Mouse (Mus musculus) CD4-positive, CD25-positive, alpha-beta regulatory T cell, adult 4 months (primary cell): ENCODE data around the gene Tmem266. TPM values are rescaled to one million over a fixed set of nuclear protein-coding genes. Genes with fewer than 3 reads are reported as not detected.

Experiments
- ATAC-seq: one replicate; pipeline ENCODE4 v1.8.0; 2017
- polyA plus RNA-seq, 2 experiments: library from polyadenylated mRNA; unstranded; fragments of 100-300 nt; shearing (Covaris generic); gene quantifications; one replicate each; pipeline ENCODE4 v1.2.1; 2017

Tmem266 gene
- polyA plus RNA-seq, 2 experiments from 2014 or later, result not detected

DNA sequence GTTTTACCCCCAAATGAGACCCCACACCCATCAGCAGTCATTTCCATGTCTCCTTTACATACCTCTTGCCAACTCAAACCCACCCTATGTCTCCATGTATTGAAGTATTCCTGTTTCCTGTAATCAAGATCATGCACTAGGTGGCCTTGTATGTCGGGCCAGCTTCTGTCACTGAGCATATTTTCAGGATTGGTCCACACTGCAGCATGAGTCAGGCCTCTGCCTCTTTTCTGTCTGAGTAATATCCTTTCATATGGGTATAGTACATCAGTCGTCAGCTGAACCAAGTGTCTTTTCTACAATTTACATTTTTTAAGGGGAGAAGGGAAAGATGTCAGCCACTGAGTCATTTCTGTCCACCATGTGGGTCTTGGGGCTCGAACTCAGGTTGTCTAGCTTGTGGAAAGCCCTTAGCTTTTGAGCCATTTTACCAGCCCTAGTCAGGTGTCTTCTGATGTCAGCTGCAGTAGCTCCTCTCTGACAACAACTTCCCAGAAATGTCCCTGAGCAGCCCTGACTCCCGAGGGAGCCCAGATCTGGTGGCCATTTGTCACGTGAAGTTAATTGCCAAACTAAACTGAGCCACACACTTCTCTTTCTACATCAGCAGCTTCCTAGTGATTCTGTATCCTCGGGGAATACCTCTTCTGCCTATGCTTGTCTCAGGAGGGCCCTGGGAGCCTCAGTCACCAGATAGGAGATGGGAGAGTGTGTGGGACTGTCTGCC, 78.4 kb downstream of the Tmem266 start:
- no peak for ATAC-seq

DNA sequence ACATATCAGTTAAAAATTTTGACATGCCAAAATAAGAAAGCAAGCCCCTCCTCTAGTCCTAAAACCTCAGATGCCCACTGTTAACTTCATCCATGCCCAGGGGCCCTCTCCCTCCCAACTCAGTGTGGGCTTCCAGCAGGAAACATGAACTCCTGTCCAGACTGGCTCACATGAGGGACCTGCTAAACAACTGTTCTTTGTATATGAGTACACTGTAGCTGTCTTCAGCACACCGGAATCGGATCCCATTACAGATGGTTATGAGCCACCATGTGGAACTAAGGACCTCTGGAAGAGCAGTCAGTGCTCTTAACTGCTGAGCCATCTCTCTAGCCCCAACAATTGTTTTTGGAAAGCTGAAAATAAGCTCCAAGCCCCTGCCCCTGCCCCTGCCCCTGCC, 80.1 kb downstream of the Tmem266 start:
- ATAC-seq, result no peak

DNA sequence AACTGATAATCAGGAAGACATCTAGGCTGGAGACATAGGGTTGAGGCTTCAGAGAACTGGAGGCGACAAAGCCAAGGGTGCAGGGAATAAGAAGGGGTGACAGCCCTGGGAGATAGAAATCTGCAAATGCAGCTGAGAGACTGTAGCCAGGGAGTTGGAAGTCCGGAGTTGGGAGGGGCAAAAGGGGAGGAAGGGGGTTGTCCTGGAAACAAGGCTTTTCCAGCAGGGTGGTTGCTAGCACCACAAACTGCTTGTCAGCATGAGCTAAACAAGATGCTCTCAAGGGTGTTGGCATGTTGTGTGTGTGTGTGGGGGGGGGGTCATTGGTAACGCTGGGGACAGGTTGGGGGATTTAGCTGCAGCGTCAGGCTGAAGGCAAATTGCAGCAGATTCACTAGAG, 82.1 kb downstream of the Tmem266 start:
- no peak for ATAC-seq

DNA sequence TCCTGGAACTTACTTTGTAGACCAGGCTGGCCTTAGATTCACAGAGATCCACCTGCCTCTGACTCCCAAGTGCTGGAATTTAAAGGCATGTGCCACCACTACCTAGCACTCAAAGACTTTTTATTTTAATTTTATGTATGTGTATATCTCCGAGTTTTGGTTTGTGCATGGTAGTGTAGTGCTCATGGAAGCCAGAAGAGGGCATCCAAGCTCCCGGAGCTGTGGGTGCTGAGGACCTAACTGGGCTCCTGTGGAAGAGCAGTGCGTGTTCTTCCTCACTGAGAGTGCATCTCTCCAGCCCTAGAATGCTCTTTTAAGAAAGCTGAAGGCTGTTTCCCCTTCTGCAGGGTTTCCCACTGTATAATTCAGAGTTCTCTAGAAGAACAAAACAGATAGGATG, 83.1 kb downstream of the Tmem266 start:
- ATAC-seq, result no peak

DNA sequence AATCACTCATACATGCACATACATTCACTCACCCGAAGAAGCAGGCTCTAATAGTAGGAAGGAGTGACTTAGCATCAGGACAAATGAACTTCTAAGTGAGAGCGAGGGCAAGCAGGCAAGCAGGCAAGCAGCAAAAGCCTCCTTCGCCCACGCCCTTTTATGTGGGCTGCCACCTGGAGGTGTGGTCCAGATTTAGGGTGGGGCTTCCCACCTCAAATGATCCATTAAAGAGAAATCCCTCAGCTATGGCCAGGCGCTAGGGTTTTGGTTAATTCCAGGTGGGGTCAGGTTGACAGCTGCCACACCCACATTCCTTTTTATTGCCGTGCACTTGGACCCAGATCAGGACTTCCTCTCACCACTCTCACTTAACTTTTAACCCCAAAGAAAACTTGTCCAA, 83.7 kb downstream of the Tmem266 start:
- no peak for ATAC-seq

DNA sequence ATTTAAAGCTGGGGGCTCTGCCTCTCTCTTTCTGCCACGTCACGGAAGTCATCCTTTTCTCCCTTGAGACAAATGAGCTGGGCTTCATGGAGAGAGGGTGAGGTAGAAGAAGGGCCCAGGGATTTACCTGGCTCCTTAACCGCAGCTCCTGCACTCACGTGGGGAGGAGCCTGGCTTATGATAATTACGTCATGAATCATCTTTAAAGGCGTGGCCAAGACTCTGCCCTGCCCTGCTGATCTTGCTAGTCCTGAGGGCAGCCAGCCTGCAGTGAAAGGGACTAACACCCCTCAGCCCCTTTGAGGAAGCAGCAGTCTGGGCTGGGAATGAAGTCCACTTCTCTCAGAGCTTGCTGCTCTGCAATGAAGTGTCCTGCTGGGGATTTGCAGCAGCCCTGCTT, 84.4 kb downstream of the Tmem266 start:
- ATAC-seq, result no peak

DNA sequence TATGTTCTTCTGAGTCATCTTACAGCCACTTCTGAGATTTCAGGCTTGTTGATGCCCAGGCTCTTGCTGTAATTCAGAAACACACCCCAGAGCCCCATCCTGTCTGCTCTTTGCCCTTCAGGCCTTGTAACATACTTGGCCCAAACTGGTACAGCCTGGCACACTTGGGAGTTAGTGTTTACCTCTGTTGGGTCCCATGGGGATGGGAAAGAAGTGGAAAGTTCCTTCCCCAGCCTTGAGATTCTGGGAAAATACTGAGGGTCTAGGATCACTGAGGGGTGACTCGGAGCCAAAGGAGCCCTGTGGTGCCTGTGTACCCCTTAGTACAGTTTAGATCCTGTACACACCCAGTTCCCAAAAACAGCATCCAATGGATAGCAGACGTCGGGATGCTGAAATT, 95.1 kb downstream of the Tmem266 start:
- no peak for ATAC-seq

DNA sequence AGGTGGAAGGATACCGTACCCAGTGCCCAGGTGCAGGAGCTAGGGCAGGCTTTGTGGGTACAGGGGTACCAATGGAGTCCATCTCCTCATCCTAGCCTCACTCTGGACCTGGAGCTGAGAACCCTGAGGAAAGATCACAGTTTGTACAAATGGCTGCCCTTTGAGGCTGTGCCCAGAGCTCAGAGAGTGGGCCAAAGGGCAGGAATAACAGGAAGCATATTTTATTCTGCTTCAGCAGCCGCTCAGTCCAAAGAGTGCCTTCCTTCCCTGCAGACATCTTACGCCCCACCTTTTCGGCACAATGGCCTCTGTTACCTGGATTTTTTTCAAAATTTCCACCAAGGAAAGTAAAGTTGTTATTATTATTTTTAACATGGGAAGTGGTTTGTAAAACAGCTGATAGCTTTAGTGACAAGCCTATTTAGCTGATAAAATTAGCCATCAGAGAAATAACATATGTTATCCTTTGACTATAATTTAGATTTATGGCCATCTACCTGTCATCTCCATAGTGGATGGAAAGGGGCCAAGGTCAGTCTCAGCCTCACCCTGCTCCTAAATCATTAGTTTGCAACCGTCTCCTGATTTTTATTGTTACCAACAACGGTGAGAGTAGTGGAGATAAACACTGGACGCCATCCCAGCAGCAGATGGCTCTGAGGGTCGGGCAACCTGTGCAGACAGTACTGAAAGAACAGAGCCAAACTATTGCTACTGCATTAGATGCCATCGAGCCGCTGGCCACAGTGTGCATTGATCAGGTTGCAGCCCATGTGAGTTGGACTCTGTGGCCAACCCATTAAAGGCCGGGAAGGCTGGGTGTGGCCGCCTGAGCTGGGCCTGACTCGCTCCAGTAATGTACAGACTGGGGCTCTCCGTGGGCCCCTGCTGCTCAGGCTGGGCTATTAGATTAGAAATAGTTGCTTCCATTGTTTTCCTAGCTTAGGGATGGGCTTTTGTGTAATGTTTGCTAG, 97.0 kb downstream of the Tmem266 start:
- ATAC-seq, result no peak

DNA sequence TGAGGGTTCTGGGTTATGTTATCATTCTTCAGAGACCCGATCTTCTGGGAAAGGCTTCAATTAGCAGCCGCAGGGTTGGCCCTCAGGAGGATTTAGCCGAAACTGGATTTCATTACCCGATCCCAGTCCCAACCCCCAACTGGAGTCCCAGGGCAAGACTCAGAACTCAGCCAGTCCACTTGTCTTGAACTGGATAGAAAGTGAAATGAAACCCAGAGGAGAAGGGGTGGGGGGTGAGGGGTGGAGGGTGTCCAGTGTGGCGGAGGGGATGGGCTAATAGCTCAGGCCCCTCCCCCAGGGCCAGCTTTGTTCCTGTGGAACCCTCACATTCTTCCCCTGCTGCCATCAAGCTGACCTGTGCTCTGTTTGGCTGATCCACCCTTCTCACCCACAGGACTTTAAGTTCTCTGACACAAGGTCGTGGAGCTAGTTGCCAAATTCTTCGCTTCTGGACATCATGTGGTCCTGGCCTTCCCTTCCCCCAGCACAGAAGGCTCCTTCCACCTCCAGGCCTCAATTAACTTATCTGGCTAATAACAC, 98.6 kb downstream of the Tmem266 start:
- ATAC-seq, result no peak

DNA sequence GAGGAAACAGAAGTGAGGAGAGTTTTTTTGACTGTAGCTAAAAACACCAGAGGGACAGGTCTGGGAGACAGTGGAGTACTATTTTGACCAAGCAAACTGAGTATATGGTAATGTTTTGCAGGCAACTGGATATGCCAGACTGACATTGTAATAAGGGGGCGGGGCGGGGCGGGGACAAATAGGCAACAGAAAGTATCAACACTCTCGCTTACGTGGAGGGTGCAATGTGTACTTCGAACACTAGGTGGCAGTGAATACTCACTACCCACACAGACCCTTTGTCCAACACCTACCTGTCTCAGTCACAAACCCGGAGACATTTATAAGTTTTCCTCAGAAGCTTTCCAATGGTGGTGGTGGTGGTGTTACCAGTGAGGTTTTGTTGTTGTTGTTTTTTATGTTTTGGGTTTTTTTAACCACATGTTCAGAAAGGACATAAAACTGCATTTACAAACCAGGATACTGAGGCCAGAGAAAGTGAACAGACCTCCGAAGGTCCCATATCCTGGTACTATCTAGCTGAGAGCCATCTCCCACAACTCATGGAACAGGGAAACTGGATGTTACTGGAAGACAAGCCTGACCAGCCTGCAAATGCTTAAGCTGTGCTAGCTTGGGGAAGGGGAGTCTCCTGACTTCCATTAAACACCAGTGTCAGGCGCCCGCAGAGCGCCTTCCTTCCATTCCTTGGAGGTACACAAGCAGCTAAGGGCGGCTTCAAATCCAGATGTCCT, 102.7 kb downstream of the Tmem266 start:
- no peak for ATAC-seq

DNA sequence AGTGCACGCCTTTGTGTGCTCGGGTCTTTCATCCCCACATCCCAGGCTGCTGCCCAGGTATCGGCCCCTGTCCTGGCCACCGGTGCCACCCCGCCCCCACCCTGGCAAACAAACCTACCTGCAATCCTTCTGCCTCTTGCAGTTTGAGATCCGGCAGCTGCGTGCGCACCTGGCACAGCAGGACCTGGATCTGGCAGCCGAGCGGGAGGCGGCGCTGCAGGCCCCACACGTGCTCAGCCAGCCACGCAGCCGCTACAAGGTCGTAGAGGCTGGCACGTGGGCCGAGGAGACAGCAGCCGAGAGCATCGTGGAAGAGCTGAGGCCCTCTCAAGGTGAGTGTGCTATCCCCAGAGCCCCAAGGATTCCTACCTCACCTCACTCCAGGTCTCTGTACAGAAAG, 103.4 kb downstream of the Tmem266 start:
- ATAC-seq, result no peak

DNA sequence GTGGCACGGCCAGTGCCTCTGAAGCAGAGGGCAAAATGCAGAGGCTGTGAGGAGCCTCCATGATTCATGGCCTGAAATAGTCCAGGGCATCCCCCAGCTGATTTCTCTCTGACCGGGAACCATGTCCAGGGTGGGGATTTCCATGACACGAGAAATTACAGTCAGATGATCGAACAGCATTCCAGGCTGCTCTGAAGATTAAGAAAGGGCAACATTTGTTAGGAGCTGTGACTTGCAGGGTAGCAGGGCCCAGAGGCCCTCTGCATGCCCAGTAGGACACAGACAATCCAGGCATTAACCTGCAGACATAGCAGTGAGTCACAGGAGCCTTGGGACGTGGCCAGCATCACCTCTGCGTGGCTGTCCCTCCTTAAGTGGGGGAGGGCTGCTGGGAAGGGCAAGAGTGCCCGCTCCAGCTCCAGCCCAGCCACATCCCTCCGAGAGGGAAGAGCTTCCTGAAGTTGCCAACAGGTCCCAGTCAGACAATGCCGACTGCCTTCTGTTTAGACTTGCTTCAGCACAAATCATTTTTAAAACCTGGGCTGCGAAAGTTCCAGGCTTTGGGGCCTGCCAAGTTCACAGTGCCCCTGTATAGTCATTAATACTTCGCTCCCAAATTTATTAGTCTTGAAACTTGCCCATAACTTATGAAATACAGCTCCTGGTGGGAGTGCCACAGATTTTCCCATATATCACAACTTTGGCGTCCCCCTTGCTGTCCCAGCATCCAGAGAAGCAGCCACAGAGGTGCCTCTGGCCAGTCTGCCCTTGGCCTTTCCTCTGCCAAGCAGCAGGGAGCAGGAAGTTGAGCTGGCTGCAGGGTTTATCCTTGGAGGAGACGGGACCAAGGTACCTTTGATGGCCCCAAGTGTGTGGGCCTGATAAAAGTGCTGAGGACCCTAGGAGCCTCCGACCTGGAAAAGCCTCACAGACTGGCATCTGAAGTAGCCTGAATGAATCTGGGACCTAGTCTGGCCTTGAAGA, 105.9 kb downstream of the Tmem266 start:
- ATAC-seq, result no peak

DNA sequence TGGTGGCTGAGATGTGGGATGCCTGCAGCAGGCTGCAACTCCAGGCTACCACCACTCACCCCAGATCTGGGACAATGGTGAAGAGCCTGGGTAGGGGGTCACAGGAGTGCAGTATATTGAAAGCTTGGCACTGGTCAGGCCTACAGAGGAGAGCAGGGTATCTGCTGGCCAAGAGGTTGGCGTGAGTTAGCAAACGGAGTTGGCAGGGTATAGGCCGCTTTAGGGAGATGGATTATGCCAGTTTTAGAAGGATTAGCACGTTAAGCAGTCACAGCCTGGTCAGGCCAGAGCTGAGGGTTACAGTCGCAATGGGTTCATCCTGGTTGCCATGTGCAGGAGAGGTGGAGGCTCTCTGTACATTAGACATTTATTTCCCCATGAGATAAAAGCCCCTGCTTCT, 107.2 kb downstream of the Tmem266 start:
- no peak for ATAC-seq

DNA sequence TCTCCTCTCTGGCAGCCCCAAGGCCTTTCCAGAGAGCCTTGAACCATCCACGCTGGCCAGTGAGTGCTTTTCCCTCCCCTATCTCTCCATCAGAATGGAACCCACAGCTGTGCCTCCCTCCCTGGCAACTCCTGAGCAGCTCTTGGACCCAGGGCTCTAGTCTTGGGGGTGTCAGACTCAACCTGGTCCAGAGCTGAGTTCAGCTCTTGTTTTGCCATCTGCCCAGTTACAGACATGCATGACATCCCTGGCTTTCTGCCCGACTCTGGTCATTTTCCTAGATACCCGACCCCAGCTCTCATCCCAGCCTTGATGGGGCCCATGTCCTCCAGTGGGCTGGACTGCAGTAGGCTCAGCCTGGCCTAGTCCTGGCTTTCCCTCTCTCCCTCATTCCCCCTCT, 111.7 kb downstream of the Tmem266 start:
- no peak for ATAC-seq

DNA sequence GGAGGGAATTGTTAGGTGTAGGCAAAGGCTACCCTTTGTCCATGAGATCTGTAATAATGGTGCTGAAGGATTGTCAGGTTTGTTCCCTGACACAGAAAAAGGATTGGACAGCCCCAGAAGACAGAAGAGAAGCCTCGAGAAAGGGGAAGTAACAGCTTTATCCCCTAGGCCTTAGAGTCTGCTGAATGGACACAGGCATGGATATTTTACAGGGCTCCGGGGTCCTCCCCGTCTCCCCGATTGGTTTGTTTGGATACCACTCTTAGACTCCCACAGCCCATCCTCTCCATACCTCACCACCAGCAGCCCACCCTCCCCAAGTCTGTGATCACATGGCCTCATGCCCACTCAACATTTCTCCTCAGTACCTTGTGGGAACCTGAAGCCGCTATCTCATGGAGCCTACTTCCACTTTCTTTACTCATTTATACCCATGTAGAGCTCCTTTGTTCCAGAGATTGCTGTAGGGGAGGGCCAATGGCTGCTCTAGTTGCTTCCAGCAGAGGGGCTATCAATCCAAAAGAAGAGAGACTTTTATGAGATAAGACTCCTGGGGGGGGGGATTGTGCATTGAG, 112.6 kb downstream of the Tmem266 start:
- no peak for ATAC-seq

DNA sequence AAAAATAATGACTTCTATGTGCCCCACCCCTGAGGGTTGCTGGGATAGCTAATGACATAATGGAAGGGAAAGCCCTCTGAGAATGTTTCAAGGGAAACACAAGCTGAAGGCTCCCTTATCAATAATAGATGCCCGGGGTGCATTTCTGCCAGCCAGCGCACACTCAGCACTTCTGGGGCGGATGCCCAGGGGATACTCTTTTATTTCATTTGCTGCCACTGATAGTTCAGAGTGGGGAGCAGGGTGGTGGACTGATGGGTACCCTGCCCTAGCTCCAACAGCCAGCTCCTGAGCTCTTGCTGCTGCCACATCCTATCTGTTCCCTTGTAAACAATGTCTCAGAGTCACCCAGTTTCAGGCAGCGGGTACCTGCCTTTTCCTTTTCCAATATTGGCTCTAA, 120.8 kb downstream of the Tmem266 start:
- ATAC-seq, result no peak

DNA sequence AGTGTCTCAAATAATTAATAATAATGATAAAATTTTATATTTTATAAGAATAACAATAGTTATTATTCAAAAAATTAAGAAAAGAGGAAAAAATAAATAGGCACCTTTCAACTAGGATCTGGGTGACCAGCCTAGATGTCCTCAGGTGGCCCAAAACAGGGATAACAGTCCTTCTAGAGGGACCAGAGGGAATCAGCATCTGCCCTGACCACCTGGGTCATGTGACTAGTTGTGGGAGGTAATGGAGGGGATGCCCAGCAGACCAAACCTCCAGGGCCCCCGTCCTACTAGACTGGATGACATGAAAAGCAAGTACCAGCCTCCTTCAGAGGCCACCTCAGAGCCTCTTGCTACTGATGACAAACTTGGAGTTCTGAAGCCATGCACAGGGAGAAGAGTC, 122.4 kb downstream of the Tmem266 start:
- ATAC-seq, result no peak

DNA sequence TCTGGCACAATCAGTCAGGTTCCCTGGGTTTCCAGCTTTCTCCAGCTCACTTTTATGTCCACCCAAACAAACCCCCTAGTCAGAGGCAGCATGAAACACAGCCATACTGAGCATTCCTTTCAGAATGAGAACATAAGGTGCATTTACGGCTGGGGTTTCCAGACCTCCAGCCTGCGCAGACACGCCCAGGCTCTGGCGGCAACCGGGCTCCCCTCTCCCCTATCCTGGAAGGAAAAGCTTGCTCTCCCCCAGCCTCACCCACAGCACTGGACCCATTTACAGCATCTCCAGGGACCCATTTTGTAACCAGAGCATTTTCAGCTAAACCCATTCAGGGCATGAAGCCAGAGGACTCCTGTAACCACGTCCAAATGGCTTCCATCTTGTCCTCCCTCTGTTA, 123.3 kb downstream of the Tmem266 start:
- ATAC-seq, result no peak

DNA sequence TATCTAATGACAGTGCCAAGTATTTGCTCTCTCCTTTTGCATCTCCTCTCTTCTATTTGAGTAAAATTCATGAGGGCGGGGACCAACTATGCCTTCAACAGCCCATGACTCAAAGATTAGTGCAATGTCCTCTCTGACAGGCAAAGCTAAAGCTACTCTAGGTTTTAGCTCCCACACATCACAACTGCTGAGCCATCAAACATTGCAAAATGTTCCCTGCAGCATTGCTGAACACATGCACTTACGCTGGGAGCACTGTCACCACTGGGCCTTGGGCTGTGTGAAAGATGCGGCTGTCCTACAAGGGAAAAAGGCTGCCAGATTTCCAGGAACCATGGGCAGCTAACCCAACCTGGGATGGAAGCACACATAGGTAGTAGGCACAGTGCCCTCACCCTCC, 124.7 kb downstream of the Tmem266 start:
- ATAC-seq, result no peak

DNA sequence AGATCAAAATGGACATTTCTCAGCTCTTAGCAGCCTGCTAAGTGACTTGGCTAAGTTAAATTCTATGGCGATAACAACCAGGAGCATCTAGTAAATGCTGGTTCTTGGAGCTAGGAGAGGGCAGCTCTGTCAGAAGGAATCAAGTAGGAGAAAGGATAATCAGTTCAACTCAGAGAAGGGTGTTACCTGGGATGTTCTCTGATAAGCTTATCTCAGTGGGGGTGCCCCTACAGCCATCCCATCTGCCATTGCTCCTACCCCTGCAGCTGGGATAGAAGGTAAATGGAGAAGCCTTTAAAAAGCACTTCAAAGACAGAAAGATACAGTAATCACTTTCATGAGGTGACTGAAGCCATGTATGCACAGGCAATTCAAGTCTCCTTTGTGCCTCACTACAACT, 126.2 kb downstream of the Tmem266 start:
- no peak for ATAC-seq

DNA sequence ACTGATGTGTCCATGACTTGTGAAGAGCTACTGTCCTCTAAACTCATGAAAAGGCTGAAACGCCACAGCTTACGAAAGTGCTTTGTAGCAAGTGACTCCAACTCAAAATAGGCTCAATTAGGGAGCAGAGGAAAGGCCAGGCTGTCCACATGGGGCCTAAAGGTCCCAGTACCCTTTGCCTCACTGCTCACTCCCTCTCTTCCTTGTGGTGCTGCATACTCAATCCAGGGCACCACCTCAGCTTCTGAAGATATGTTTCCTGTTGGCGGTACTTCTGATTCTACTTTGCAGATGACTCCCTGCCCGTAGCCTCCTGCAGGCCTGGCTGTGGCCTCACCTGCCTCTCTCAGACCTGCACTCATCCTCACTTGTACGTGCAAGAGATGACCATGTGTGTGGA, 126.7 kb downstream of the Tmem266 start:
- no peak for ATAC-seq
